Mouse (Mus musculus) T-helper 2 cell (primary cell): Measurements from ENCODE around the gene Mcu.

Source experiments
- in situ Hi-C: fragments of 300-600 bp; cut with MboI, MseI; formaldehyde crosslinking; loops from one replicate; pipeline ENCODE4 v1.15.1; 2025; ENCODE audit warnings: high pct_unique_total_duplicates

Gene Mcu

DNA sequence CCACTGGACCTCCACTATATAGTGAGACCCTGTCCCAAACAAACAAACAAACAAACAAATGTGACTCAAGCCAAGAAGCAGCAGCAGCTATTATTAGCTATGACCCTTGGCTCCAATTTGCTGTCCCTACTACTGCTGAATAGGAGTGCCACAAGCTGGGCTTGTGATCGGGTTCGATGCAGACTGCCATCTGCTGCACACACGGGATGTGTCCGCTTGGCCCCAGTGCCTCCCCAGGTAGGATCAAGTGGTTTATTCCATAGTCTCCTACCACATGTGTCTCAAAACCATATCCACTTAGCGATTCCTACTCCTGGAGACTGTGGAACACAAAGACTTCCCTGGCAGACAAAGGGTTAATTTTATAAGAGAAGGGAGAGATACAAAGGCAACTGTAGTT lies 2.4 kb downstream of the Mcu start:
- in situ Hi-C loops = no loop called here

DNA sequence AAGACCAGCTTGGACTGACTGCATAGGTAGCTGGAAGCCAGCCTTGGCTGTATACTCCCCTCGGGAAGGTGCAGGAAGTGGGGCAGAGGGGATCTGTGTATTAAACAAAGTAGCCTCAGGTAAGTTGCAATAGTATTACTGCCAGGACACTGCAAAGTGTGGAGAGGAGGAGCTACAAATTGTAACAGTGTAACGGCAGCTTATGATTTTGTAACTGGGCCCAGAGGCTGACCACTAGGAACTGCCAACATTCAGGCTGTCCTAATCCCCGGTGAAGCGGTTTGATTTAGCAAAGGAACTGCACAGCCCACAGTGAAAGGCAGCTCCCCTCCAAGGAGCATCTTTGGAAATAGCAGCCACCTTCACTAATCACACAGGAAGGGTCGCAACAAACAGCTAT lies 3.2 kb downstream of the Mcu start:
- in situ Hi-C loops = no loop called here

DNA sequence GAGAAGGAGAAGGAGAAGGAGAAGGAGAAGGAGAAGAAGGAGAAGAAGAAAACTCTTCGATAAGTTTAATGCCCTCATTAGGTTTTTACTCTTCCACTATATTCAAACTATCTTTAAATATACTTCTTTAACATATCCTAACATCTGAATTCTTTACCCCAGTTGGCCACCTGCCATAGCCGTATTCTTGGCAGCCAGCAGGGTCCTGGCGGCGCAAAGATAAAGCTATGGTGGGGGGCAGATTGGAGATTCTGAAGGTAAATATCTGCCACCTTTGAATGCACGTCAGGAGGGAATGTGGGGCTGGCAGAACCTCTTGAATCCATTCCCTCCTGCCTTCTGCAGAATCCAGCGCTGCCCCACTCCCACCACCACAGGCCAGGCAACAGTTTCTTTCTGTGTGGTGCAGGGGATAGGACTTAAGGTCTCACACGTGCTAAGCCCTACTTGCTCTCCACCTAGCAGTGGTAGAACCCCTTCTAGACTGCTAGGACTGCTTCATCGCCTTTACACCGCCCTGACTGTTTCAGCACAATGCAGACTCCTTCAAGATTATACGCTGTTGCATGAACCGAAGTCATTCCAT lies 11.5 kb downstream of the Mcu start:
- in situ Hi-C loops = no loop called here

DNA sequence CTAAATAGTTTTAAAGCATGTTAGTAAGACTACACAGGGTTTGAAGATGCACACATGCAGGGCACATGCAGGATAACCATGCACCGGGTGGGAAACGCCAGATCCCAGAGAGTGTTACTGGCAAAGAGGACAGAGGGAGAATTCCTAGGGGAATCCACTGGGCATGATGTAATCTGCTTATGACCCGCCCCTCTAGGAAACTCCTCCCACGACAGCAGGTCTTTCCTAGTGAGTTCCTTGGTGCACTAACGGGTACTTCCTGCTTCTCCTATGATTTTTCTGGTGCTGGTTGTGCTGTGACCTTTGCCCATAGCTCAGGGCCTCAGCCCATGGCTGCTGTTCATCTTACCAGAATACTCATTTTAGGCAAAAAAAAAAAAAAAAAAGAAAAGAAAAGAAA lies 12.6 kb downstream of the Mcu start:
- in situ Hi-C loops = no loop called here

DNA sequence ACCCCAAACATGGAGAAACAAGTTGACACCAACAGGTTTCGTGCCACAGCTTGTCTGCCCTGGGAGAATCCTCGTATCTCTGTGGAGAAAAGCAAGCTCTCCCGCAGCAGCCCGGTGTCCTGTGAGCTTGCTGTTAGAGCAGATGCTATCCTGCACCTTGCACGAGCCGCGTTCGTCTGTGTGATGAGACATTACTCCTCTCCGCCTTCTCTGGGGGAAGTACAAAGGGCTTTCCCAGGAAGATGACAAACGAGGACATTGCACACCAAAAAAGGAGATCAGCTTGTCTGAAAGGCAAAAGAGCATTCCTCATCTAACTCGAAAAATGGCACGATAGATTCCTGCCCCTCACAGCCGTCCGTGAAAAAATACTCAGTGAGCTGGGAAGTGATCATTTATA lies 13.6 kb downstream of the Mcu start:
- in situ Hi-C loops = no loop called here

DNA sequence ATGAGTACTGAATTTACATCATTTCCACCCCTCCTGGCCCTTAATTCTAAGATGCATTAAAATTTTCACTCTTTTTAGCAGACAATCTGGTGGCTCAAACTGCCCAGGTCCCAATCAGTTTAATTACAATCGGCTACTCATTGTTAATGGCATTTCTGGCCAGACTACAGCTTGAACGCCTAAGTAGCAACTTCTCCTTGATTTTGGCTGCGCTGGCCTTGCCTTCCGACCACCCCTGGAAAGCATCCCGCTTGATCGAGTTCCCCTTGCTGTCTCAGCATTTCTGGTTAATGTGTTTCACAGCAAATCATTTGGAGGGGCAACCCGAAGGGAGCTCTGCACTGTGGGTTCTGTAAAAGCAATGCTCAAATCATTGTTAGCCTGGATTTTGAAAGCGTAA lies 14.4 kb downstream of the Mcu start:
- in situ Hi-C loops = no loop called here

- in situ Hi-C loops = no loop called here
Measured at GRCm38 (mm10) chr10:59600516-59600915, 16.0 kb downstream of the Mcu start.

GRCm38 (mm10) chr10:59593826-59594570 lies 22.5 kb downstream of the Mcu start:
- in situ Hi-C loops = no loop called here

- in situ Hi-C loops = no loop called here
Measured at GRCm38 (mm10) chr10:59590606-59591005, 25.9 kb downstream of the Mcu start.

- in situ Hi-C loops = no loop called here
Measured at GRCm38 (mm10) chr10:59589856-59590255, 26.6 kb downstream of the Mcu start.

GRCm38 (mm10) chr10:59589420-59589819 lies 27.1 kb downstream of the Mcu start:
- in situ Hi-C loops = no loop called here

DNA sequence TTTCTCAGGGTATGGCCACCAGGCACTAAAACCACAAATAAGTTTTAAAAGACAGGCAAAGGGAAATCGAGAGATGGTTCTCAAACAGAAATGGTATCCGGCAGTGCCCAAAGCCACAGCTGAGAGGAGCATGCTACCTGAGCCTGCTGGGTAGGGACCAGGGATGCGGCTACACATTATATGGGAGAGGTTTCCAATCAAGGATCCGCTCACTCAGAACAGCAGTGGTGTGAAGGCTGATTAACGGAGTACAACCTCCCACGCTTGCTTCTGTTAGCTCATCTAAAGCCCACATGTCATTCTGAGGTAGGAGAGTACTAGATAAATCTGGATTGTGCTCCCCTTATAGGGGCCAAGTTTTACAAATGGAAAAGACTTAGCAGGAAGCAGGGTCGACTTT lies 28.4 kb downstream of the Mcu start:
- in situ Hi-C loops = no loop called here

DNA sequence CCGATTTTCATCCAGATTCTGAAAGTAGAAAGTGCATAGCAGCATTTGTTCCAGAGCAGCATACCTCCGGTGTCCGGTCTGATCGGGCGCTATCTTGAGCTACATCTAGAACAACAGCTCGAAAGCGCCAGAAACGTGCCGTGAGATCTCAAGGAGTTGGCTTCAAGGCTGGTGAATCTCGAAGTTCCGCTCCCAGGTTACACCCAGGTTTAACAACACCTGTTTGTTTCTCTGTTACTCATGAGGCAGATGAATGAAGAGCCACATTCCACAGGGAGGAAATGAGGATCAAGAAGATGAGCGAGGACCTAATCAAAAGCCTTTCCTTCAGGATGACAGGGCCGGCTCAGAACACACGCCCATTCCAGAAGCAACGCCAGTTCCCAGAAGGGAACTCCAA lies 29.7 kb downstream of the Mcu start:
- in situ Hi-C loops = no loop called here

DNA sequence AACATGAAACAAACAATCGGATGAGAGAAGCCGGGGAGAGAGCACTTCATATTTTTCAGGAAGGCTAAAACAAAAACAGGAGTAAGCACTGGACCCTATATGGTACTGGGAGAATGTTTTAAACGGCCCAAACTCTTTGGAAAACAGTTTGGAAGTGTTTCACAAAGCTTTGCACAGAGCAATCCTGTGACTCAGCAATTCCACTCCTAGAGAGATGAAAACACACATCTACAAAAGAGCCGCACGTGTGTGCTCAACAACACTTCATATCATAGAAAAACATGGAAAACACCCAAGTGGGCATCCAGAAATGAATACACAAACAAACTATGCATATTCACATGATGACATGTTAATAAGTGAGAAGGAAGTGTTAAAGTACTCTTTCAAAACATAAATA lies 30.9 kb downstream of the Mcu start:
- in situ Hi-C loops = no loop called here

GRCm38 (mm10) chr10:59581826-59582543 lies 34.5 kb downstream of the Mcu start:
- in situ Hi-C loops = no loop called here

DNA sequence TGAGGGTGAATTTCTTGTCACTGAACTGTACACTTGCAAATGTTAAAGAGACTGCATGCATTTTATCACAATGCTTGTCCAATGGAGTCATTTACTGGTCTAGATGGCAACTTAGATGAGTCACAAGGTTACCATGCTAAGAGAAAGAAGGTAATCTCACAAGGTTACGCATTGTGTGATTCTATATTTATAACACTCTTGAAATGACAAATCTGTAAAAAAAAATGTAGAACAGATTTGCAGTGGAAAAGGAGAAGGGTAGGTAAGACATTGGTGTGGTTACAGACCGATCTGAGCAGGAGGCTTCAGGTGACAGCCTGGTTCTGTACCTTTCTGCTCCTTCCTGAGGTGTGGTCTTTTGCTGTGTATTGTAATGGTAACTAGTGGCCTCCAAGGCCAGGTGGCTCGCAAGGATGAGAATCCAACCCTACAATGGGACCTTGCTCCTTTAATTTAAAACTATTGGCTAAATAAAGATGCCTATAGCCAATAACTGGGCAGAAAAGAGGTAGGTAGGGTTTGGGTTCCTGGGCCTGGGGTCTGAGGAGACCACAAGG lies 35.8 kb downstream of the Mcu start:
- in situ Hi-C loops = no loop called here

- in situ Hi-C loops = no loop called here
Measured at GRCm38 (mm10) chr10:59579645-59580044, 36.8 kb downstream of the Mcu start.

GRCm38 (mm10) chr10:59577871-59578801 lies 38.4 kb downstream of the Mcu start:
- in situ Hi-C loops = no loop called here

GRCm38 (mm10) chr10:59576305-59576704 lies 40.2 kb downstream of the Mcu start:
- in situ Hi-C loops = no loop called here

GRCm38 (mm10) chr10:59571964-59572363 lies 44.5 kb downstream of the Mcu start:
- in situ Hi-C loops = no loop called here

GRCm38 (mm10) chr10:59571273-59571672 lies 45.2 kb downstream of the Mcu start:
- in situ Hi-C loops = no loop called here

- in situ Hi-C loops = no loop called here
Measured at GRCm38 (mm10) chr10:59570780-59571179, 45.7 kb downstream of the Mcu start.
